Mouse (Mus musculus) adrenal gland, postnatal 14 days (tissue): Measurements from ENCODE around the gene Gm20716. TPM values are rescaled to one million over a fixed set of nuclear protein-coding genes. Genes with fewer than 3 reads are reported as not detected.

Experiments
- DNase-seq: peaks from one replicate; pipeline ENCODE4 v3.0.0; 2021; ENCODE audit warnings: mixed read lengths
- total RNA-seq: library from RNA; stranded (reverse); gene quantifications from 2 replicates; pipeline ENCODE4 v1.2.3, GENCODE M21; 2021

Gm20716 gene
- total RNA-seq, 1 experiment from 2014 or later, result 25.8 TPM

- DNase-seq, result peak; percentile 78
Measured at GRCm38 (mm10) chr2:168229116-168230025, 793 bp downstream of the Gm20716 start.

GRCm38 (mm10) chr2:168223326-168223725, 6.8 kb downstream of the Gm20716 start:
- no peak for DNase-seq

GRCm38 (mm10) chr2:168213788-168214397, 16.3 kb downstream of the Gm20716 start:
- DNase-seq, result no peak

GRCm38 (mm10) chr2:168207883-168208282, 22.3 kb downstream of the Gm20716 start:
- no peak for DNase-seq

GRCm38 (mm10) chr2:168206725-168207644, 23.2 kb downstream of the Gm20716 start, which contains the start of gene Adnp:
Gene Adnp, minus strand, starts transcription at chr2:168207112.
- DNase-seq, result peak; percentile 99

- peak; percentile 56 for DNase-seq
Measured at GRCm38 (mm10) chr2:168205681-168206631, 24.2 kb downstream of the Gm20716 start.

- peak; percentile 96 for DNase-seq
Measured at GRCm38 (mm10) chr2:168205265-168205664, 24.9 kb downstream of the Gm20716 start.

GRCm38 (mm10) chr2:168204476-168204999, 25.6 kb downstream of the Gm20716 start:
- DNase-seq, result no peak

- no peak for DNase-seq
Measured at GRCm38 (mm10) chr2:168200014-168200691, 30.0 kb downstream of the Gm20716 start.

- DNase-seq, result no peak
Measured at GRCm38 (mm10) chr2:168199476-168199875, 30.7 kb downstream of the Gm20716 start.

GRCm38 (mm10) chr2:168198421-168198820, 31.7 kb downstream of the Gm20716 start:
- no peak for DNase-seq

GRCm38 (mm10) chr2:168195721-168196120, 34.4 kb downstream of the Gm20716 start:
- DNase-seq, result no peak

GRCm38 (mm10) chr2:168193685-168194084, 36.5 kb downstream of the Gm20716 start:
- no peak for DNase-seq

GRCm38 (mm10) chr2:168191856-168192255, 38.3 kb downstream of the Gm20716 start:
- DNase-seq, result no peak

GRCm38 (mm10) chr2:168175946-168176345, 54.2 kb downstream of the Gm20716 start:
- no peak for DNase-seq

- peak; percentile 93 for DNase-seq
Measured at GRCm38 (mm10) chr2:168170167-168170685, 59.9 kb downstream of the Gm20716 start.

GRCm38 (mm10) chr2:168169800-168170113, 60.4 kb downstream of the Gm20716 start:
- peak; percentile 31 for DNase-seq

- DNase-seq, result no peak
Measured at GRCm38 (mm10) chr2:168168892-168169799, 61.0 kb downstream of the Gm20716 start.

- DNase-seq, result no peak
Measured at GRCm38 (mm10) chr2:168167781-168168180, 62.4 kb downstream of the Gm20716 start.
